Mouse (Mus musculus): Measurements from ENCODE around the gene Olfr1057.

- no peak for TF ChIP-seq CTCF (IDR thresholded peaks at IDR 0.05; ENCODE audit: control insufficient read depth, insufficient read depth, insufficient replicate concordance, low read depth, low read length)
- TF ChIP-seq POLR2A (IDR thresholded peaks at IDR 0.05; ENCODE audit: control insufficient read depth, low read depth, low read length): no peak
Observed at GRCm38 (mm10) chr2:86395114-86395513, 16.9 kb upstream of the Olfr1057 start.

All from testis, adult 2 months (tissue).